Mouse (Mus musculus): ENCODE measurements around the gene Laptm5.

Laptm5 gene

DNA sequence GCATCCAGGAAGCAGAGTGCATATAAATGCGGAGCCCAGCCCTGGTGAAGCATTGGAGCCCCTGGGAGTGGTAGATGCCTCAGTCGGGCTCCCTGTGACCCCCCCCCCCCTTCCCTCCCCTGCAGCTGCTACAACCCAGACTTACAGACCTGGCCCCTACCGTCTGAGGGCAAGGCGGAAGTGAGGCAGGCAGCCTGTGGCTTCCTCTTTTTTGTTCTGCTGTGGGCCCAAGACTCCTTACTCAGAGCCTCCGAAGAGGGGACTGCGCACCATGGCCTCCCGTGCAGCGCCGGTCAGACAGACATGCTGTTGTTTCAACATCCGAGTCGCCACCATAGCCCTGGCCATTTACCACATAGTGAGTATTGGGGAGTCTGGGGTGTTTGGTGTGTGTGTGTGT is at the start of gene Laptm5:
TSS of gene Laptm5 (plus strand) at position 49 of the 400 bp plus-strand sequence.
- DNase-seq (ENCODE audit: low read depth, low spot score) = no peak

GRCm38 (mm10) chr4:130865460-130865859 is 47.5 kb upstream of the Laptm5 start:
- no peak for DNase-seq (ENCODE audit: low read depth, low spot score)

- DNase-seq (ENCODE audit: low read depth, low spot score) = no peak
Measured at GRCm38 (mm10) chr4:130865901-130866371, 47.0 kb upstream of the Laptm5 start.

DNA sequence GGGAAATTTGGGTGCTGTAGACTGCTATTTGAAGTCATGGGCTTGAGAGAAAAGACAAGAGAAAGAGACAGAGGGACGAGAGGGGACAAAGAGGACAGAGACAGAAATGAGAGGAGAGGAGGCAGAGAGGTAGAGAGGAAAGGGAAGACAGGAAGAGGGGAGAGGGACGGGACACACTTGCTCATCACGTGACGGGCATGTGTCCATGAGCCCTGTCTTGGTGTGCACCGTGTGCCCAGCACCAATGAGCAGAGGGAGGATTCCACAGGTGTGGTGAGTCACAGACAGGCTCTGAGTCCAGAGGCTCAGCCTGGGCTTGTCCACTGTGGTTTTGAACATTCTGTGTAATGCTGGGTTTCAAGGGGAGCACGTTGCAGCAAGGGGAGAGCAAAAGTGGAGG is 45.0 kb upstream of the Laptm5 start:
- no peak for DNase-seq (ENCODE audit: low read depth, low spot score)

GRCm38 (mm10) chr4:130868803-130869202 is 44.1 kb upstream of the Laptm5 start:
- no peak for DNase-seq (ENCODE audit: low read depth, low spot score)

DNA sequence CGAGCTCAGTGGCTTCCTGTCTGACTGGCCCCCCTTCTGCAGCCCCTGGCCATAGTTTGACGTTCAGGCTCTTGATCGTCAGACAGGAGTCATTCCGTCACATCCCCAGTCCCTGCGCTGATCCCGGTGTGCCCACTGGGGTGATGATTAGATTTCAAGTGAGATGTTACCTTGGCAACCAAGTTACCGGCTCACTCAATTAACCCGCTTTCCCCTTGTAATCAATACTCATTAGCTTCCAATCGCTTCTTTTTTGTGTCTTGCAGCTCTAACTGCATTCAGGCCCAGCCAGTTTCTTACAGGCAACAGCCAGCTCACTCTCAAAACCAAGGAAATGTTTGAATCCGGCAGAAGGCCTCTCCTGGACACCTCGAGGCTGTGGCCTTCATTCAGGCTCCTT is 40.5 kb upstream of the Laptm5 start:
- no peak for DNase-seq (ENCODE audit: low read depth, low spot score)

DNA sequence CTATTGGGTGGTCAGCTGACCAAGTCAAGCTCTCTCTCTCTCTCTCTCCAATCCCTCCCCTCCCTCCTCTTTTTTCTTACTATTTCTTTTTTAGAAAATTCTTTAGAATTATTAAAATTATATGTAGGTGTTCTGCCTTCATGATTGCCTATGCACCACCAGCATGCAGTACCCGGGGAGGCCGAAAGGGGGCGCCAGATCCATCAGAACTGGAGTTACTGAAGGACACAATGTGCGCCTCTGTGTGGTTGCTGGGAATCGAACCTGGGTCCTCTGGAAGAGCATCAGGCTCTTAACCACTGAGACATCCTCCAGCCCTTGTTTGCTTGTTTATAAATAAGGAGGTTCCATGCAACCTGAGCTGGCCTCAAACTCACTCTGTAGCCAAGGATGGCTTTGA is 39.5 kb upstream of the Laptm5 start:
- DNase-seq (ENCODE audit: low read depth, low spot score) = no peak

DNA sequence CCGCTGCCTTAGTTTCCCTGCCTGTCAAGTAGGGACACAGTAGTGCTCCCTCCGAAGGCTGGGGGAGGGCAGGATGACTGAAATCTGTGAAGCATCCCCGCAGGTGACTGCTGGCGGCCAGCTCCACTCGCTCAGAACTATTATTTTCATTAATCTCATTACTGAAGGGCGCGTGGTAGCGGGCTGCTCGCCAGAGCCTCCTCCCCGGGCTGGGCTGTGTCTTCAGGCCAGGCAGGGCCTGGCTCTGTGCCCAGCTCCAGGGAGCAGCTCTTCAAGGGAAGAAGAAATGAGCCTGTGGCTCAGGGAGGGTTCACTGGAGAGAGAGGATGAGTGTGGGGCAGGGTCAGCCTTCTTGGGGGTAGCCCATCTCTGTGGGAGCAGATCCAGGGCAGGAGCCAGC is 38.3 kb upstream of the Laptm5 start:
- no peak for DNase-seq (ENCODE audit: low read depth, low spot score)

DNA sequence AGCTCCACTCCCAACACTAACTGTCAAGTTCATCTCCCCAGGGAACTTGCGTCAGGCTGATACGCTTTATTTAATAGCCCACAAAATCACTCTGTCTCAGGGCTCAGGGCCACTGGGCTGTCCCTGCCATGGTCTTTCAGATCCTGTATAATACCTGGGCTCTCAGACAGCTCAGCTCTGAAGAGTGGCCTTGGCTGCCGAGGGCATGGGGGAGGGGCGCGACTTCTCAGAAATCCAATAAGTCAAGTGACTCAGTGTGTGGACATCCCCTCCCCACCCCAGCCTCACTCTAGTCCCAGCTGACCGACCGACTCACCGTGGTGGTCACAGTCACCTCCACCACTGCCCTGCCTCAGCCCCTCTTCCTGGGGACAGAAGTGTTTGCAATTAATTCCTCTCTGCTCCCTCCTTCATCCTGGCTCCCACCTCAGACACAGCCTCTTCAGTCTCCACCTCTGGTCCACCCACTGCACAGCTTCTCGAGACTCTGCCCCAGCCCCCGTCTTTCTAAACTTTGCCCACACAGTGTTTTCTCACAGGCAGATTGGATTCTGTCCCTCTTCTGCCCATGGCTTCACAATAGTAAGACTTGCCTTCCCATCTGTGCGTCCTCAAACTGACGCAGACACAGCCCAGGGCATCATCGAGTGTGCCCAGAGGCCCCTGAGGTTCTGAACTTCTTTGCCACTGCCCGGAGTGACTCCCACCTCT is 36.8 kb upstream of the Laptm5 start:
- DNase-seq (ENCODE audit: low read depth, low spot score) = no peak

- DNase-seq (ENCODE audit: low read depth, low spot score) = peak; percentile 83
Measured at GRCm38 (mm10) chr4:130878273-130879047, 34.5 kb upstream of the Laptm5 start.

- DNase-seq (ENCODE audit: low read depth, low spot score) = no peak
Measured at GRCm38 (mm10) chr4:130879048-130879384, 33.9 kb upstream of the Laptm5 start.

GRCm38 (mm10) chr4:130881336-130881735 is 31.6 kb upstream of the Laptm5 start:
- DNase-seq (ENCODE audit: low read depth, low spot score) = no peak

GRCm38 (mm10) chr4:130882762-130883161 is 30.2 kb upstream of the Laptm5 start:
- DNase-seq (ENCODE audit: low read depth, low spot score) = no peak

- DNase-seq (ENCODE audit: low read depth, low spot score) = no peak
Measured at GRCm38 (mm10) chr4:130883820-130884533, 28.9 kb upstream of the Laptm5 start.

- no peak for DNase-seq (ENCODE audit: low read depth, low spot score)
Measured at GRCm38 (mm10) chr4:130887148-130887745, 25.7 kb upstream of the Laptm5 start.

GRCm38 (mm10) chr4:130889777-130890510 is 23.0 kb upstream of the Laptm5 start:
- DNase-seq (ENCODE audit: low read depth, low spot score) = no peak

DNA sequence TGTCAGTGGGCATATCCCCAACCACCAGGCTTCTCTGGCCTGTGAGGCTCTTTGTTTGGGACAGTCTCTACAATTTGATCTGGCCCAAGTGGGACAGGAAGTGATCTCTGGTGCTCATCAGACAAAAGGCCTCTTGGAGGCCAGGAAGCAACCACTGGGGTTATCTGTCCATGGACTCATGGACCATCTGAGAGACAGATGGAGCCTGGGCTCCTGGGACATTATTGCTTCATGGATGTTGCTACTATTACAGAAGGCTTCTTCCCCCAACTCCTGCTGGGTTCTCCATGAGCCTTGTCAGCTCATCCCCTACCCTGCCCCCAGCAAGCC is 22.4 kb upstream of the Laptm5 start:
- no peak for DNase-seq (ENCODE audit: low read depth, low spot score)

- peak; percentile 67 for DNase-seq (ENCODE audit: low read depth, low spot score)
Measured at GRCm38 (mm10) chr4:130892001-130892587, 20.8 kb upstream of the Laptm5 start.

DNA sequence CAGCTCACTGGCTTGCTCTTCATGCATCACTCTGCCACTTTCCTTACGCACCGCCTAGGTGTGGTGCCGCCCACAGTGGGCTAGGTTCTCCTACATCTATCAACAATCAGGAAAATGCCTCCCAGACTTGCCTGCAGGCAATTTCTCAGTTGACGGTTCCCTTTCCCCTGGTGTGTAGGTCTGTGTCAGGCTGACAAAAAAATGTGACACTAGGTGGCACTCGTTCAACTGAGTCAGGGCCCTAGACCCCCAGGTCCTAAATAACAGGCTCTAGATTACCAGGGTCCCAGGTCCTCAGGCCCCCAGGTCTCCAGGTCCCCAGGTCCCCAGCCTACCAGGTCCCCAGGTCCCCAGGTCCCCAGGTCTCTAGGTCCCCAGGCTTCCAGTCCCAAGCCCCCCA is 19.2 kb upstream of the Laptm5 start:
- DNase-seq (ENCODE audit: low read depth, low spot score) = no peak

- no peak for DNase-seq (ENCODE audit: low read depth, low spot score)
Measured at GRCm38 (mm10) chr4:130895701-130896100, 17.2 kb upstream of the Laptm5 start.

DNA sequence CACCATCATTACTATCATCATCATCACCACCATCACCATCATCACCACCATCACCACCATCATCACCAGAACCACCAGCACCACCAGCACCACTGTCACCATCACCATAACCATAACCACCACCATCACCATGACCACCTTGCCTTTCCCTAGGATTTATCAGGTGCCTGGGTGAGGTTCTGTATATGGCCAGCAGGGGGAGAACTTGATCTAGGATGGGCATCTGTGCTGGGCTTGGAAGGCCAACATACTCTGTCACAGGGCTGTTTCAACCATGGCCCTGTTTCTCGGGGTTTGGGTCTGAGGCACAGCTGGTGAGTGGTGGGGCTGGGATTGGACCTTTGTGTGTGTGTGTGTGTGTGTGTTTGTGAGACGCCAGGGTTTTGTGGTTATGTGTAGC is 16.6 kb upstream of the Laptm5 start:
- DNase-seq (ENCODE audit: low read depth, low spot score) = no peak

Measured in retina, postnatal 7 days (tissue).